Mouse (Mus musculus) ES-E14 (cell line): Measurements from ENCODE around the gene Arl4d.

ENCODE experiments used
- HCFC1 ChIP-seq: IDR thresholded peaks from 2 replicates; pipeline ENCODE4 v1.6.1; 2012; ENCODE audit warnings: low read length, inconsistent platforms, borderline replicate concordance; ENCODE audit not compliant: insufficient read depth
- ZNF384 ChIP-seq: IDR thresholded peaks from 2 replicates; pipeline ENCODE4 v1.6.1; 2012; ENCODE audit warnings: low read depth, low read length, inconsistent platforms

- TF ChIP-seq HCFC1 (no peak), ZNF384 (no peak)
Measured at GRCm38 (mm10) chr11:101642931-101643330, 22.4 kb upstream of the Arl4d start.
